ENCODE assay signal across 1 mouse cellular context in genomic region chr4:106250048-106250447, GRCm38 (mm10).
A peak's percentile ranks its signal among the peaks of the same experiment; 100 is the strongest.
TF ChIP-seq lines count a peak whose summit lies in the region.

No protein-coding gene starts in this region.

TF ChIP-seq in MEL, 35 proteins besides CTCF, POLR2A, EP300 and RAD21 (continued from another document):
- TF ChIP-seq MEF2A (IDR thresholded peaks at IDR 0.05; ENCODE audit: extremely low read depth, insufficient replicate concordance, low read depth, low read length, poor library complexity, severe bottlenecking) (no peak), MAZ (IDR thresholded peaks at IDR 0.05; ENCODE audit: low read depth, low read length) (no peak), CHD1 (IDR thresholded peaks at IDR 0.05; ENCODE audit: low read depth, low read length) (no peak), MYC (IDR thresholded peaks at IDR 0.05; ENCODE audit: low read depth, low read length) (peak; percentile 27; the same call in 1 of the 2 replicates), TAL1 (IDR thresholded peaks at IDR 0.05; ENCODE audit: low read length) (no peak), ZC3H11A (IDR thresholded peaks at IDR 0.05; ENCODE audit: low read depth, low read length) (no peak), E2F4 (IDR thresholded peaks at IDR 0.05; ENCODE audit: borderline replicate concordance, low read depth, low read length) (no peak)
